Mouse (Mus musculus) layer of hippocampus, postnatal 36 days (tissue): ENCODE measurements around the gene Flnb. TPM values are rescaled to one million over a fixed set of nuclear protein-coding genes. Genes with fewer than 3 reads are reported as not detected.

Experiments
- DNase-seq, 2 experiments: peaks; one replicate each; pipeline ENCODE4 v3.0.0; 2022
- total RNA-seq, 2 experiments: library from RNA; stranded (reverse); gene quantifications; 2 replicates each; pipeline ENCODE4 v1.2.3; 2021

Flnb gene
- total RNA-seq, 2 experiments from 2014 or later, result 37.0 to 73.4 TPM

DNA sequence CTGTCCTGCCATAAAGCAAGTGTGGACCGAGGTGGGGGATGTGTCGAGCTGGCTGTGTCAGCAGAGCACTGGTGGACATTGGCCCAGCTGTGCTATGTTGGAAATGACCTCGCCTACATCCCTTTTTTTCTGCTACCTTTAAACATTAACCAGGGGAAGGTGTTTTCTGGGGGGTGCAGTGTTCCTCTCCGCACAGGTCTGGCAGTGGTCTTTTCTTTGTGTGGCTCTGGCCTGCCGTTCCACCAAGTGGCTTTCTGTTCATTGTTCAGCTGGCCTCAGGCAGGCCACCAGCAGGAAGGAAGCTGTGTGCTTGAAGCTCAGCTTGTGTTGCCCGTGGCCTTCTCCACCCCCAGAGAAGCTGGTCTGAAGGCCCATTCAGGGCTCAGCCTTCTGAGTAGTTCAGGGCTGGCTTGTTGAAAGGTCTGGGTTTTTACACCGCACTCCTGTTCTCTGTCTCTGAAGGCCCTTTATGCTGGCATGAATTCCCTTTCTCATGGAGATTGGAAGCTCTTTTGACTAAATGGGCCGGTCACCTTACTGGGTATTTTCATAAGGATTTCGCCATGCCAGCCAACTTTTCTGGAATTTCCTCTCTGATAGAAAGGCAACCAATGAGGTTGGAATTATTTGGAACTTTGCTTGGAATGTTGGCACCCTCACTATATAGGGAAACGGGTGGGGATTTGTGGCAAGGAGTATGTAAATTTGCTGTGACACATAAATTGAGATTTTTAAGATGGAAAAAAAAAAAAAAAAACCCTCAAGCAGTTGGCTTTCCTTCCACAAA lies 8.6 kb downstream of the Flnb start:
- DNase-seq, result peak in 1 of 2 experiments; percentile 16

DNA sequence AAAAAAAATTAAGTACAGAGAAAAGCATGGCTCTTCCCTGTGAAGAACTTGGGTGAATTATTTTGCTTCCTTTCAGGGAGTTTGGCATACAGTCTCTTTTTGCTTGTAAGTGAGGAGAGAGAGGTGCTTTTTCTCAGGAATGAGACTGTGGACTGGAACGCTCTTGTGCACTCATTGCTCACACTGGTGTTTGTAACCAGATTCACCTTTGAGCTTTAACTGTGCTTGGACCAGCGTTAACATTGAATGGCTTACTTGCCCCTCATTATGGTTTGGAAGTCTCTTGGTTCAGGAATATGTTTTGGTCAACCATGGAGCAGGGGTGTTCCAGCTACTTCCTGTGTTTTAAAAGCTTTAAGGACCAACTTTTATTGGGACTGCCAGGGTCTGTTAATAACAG lies 11.4 kb downstream of the Flnb start:
- no peak for DNase-seq

DNA sequence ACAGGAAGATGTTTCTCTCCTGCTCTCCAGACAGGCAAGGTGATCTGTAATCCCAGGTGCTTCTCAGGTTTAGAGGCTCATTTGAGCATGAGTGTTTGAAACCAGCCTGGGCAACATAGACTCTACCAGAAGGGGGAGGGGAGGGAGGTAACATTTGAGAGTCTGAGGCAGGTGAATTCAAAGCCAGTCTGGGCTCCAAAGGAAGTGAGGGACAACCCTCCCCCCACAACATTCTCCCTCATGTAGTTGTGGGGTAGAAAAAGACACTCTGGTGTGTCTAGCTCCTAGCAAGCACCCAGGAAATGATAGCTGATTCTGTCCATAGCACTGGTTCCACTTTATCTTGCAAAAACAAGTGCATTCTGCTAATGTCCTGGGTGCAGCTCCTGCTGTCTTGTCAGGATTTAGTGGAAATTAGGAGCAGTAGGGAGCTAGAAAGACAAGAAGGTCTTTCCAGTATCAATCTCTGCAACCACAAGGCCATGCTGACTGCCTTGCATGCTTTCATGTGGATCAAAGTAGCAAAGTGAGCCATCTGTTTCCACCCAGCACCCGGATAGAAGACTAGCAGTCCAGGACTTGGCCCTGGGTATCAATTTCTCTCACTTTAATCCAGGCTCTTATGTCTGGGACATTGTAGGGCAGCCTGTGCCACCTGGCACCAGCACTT lies 14.1 kb downstream of the Flnb start:
- no peak for DNase-seq

DNA sequence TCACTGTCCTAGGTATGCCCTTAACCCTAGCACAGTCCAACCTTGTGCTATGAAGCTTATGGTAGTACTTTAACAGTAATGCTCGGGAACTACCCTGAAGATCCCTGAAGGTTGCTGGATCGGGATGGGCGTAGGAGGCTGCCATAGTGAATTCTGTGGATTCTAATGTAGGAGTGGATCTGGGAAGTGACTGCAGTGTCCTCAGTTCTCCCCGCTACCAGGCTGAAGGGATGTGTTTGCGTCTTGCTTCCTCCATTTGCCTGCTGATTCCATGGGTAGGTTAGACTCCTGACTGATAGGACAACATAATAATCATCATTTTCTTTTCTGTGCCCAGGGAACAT lies 14.7 kb downstream of the Flnb start:
- DNase-seq, result no peak

DNA sequence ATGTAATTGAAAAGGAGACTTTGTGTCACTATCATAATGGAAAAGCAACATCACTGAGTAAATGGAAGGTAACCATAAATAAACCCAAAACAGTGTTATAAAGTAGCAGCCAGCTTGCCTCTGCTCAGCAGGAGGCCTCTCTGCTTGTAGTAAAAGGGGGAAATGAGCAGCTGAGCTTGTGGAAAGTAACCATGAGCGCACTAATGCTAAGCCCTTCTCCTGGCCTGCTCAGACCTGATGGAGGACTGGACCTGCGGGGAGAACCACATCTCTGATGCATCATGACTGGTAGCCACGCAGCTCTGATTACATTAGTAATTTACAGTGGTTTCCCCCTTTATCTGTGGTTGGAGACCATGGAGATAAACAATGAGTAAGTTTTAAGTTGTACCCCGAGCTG lies 15.7 kb downstream of the Flnb start:
- DNase-seq, result no peak

- no peak for DNase-seq
Measured at GRCm38 (mm10) chr14:7838564-7839089, 20.9 kb downstream of the Flnb start.

- no peak for DNase-seq
Measured at GRCm38 (mm10) chr14:7839950-7840514, 22.3 kb downstream of the Flnb start.

DNA sequence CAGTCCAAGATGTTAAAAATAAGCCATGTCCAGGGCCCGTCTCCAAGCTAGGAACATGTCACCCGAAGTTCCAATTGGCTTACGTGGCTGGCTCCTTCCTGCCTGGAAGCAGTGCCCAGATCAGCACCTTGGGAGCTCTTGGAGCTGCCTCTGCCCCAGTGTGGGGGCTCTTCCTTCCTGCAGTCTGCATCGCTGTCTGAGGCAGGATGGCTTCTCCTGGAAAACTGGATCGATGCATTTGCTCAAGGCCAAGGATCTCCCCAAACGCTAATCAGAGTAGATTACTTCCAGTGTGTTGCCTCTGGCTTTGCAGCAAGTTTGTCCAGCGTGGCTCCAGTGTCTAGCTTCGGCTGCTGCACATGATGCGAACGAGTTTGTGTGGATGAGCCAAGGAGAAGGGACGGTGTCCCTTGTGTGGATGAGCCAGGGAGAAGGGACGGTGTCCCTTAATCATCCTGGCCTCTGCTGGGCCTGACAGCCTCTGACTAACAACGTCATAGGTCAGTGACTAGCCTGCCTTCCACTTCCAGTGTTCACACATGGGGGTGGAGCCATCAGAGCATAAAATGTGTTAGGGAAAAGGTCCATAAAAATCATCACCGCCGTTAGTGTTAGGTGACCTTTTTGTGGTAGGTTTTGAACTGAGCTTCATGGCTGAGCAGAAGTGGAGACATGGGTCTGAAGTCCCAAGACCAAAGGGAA lies 25.0 kb downstream of the Flnb start:
- no peak for DNase-seq

DNA sequence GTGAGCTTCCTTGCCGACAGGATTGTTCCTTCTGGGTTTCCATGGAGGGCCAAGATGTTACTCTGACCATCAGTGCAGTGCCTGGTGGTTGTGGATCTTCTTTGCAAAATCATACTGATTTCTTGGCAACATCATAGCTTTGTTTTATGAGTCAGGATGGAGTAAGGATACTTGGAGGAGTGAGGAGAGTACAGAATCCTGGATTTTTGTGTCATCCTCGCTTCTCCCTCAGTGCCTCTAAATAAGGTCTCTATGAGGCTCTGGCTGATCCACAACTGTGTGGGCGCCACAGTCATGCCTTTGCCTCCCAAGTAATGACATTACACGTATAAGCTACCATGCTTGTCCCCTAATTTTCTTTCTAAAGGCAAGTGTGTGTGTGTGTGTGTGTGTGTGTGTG lies 28.9 kb downstream of the Flnb start:
- no peak for DNase-seq

DNA sequence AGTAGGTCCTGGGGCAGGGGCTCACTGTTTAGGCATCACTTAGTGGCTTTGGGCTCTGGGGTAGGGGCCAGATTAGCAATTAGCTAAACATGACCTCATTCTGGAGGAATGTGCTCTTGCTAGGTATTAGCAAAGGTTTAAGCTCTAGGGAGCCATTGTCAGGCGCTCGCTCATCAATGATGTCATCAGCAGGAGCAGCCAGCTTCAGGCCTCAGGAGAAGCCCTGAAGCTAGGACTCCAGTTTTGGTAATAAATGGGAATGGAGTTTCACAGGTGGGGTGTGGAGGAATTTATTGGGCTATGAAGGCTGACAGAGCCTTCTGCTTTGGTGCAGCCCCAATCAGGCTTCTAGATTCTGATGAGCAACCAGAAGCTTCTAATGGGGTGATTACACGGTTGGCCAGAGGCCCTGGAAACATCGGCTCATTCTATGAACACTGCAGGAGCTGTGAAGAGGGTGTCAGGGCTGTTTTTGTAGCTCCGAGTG lies 30.0 kb downstream of the Flnb start:
- no peak for DNase-seq

DNA sequence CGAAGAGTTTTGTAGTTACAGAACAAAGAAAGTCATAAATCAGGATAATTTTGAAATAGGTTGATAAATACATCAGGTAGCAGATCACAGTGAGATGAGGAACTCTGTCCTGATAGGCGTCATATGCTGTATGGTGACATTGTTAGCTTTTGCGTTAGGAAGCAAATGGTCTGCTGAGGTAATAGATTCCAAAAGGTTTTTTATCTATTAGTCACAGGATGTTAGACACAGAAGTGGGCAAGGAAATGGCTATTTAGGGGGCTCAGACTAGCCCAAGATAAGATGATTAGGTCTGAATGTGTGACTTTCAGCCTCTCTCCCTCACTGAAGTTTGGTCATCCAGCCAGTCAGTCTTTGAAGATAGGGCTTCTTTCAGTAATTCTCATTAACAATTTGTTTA lies 33.2 kb downstream of the Flnb start:
- DNase-seq, result no peak

DNA sequence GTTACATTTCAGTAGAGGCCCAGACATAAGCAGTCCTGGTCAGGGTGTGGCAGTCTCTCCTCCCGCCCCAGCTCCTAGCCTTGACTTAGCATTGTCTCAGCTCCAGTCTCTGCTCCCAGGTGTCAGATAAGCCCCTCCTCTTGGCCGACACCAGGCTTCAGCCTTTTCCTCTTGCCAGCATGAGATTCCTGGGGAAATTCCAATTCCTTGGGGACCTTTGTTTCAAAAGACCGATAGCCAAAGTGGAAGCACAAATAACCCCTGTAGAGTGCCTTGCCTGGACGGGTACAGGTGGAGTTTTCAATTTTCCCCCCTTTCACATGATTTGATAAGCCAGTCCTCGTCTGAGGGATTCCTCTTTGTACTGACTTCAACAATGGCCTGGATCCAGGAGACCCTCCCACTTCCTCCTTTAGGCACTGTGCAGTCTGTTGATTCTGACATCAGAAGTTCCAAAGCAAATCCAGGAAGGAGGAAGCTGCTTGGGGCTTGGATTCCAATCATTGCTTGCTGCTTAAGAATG lies 33.8 kb downstream of the Flnb start:
- no peak for DNase-seq

DNA sequence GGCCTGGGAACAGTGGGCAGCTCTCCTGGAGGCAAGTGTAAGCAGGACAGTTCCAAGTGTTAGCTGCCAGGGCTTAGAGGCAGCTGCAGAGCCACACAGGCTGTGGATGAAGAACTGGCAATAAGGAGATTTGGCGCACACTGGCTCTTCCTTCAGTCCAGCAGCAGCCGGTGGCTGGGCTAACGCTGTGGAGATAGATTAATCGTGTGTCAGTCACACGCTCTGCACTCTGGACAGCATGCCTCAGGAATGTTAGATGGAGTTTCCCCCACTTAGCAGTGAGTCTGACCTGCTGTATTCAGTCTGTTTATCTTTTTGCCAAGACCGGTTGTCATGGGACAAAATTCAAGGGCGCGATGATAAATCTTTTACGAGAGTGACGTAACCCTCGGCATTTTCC lies 35.9 kb downstream of the Flnb start:
- DNase-seq, result no peak

DNA sequence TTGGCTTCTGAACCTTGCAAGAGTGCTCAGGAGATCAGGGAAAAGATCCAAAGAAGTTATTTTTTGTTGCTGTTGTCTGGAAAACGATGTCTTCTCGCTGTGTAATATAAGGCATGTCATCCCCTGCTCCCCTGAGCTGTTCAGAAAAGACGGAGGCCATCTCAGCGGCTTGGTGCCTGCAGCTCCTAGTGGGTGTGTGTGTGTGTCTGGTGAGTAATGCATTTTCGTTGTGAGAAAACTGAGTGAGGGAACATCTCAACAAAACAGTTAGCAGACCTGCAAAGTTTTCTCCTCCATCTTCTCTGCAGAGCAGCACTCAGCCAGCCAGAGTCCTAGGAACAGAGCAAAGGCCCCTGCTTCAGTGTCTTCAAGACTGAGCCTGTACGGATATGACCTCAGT lies 36.6 kb downstream of the Flnb start:
- no peak for DNase-seq

GRCm38 (mm10) chr14:7855101-7855500 lies 37.3 kb downstream of the Flnb start:
- no peak for DNase-seq

DNA sequence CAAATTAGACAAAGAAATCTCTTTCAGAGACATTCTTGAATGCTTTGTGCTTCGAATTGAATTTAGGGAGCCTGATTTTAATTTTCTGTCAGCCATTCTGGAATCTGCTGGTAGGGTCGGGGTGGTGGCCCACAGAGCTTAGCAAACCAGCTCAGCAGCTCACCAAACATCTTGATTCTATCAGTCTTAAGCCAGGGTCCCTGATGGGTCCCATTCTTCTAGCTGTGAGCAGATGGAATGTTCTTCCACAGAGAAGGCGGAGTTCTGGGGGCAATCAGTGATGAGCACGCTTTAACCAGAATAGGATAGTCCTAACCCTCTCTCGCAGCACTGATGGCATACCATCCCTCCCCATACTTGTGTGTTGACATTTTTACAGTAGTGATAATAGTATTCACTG lies 37.7 kb downstream of the Flnb start:
- DNase-seq, result no peak

DNA sequence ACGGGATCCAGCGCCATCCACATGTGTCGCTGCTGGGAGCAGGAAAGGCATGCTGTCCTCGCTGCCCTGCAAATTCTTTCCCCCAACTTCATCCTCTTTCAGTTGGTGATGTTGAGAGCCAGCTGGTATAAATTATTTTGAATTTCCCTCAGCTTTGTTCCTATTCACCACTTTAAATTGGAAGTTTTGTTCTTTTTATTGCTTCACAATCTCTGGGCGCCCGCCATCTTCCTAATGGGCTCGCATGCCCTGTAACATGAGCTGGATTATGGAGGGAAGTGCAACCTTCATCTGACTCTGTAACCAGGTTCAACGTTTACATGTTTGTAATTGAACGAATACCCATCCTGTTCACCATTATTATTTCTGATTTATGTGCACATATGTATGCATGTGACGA lies 38.6 kb downstream of the Flnb start:
- DNase-seq, result no peak

DNA sequence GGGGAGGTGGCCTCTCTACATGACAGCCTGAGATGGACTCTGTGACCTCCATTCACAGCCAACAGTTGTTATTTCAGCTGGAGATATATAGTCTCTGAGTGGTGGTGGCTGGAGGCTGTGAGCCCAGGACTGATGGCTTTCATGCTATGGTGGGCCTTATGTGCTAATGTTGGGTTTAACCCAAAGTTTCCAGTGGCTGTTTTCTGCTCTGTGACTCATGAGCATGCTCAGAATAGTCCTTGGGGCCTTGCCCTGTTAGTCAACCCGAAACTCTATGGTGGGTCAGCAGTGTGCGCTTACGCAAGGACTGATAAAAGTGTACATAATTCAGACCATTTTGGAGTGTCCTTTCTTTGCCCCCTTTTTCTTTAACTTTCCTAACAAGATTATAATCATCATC lies 40.1 kb downstream of the Flnb start:
- no peak for DNase-seq

DNA sequence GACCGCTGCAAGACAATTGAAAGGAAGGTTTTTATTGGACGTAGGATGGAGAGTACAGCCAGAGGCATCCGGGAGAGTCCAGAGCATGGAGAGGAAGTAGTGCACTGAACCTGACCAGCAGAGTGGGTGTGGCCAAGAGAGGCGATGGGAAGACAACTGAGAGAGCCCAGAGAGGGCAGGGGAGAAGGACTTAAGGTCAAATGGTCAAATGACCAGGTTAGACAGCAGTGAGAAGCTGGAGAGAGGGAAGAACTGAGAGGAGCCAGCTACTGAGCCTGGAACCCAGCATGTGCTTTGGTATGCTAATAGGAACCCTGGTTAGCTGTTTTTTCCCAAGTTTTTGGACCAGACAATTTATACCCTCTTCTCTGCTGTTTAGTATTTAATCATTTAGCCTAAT lies 40.7 kb downstream of the Flnb start:
- DNase-seq, result no peak

- DNase-seq, result no peak
Measured at GRCm38 (mm10) chr14:7860525-7861154, 42.9 kb downstream of the Flnb start.

GRCm38 (mm10) chr14:7861275-7861674 lies 43.5 kb downstream of the Flnb start:
- DNase-seq, result no peak

- DNase-seq, result no peak
Measured at GRCm38 (mm10) chr14:7862226-7862625, 44.5 kb downstream of the Flnb start.
